8 mouse cellular contexts compared by ENCODE assay signal in genomic region chr19:56566041-56566440, GRCm38 (mm10). TPM values are rescaled to one million over a fixed set of nuclear protein-coding genes. Genes with fewer than 3 reads are reported as not detected.
DNase-seq lines count a peak whose midpoint lies in the region; ATAC-seq and TF ChIP-seq lines count a peak whose summit lies in the region.

No protein-coding gene starts in this region.

- H3K4me2 ChIP-seq in lung, postnatal 0 days (replicated peaks; ENCODE audit: low read depth, low read length) = 0 out of 2 replicates have a peak overlapping the region, but pooled peaks have one; percentile 14
- H3K4me2 ChIP-seq in forebrain, embryonic 11.5 days (ENCODE audit: low read depth, low read length, severe bottlenecking) = no peak overlapping the region

- H3K27me3 ChIP-seq in lung, postnatal 0 days (replicated peaks; ENCODE audit: insufficient read depth, low read length) = no peaks in the 10 kb centered on the region
- no peaks in the 10 kb centered on the region for H3K27me3 ChIP-seq in forebrain, embryonic 11.5 days (ENCODE audit: control insufficient read depth, insufficient read depth, low read length)

- peak; percentile 34; the same call in 1 of the 2 replicates for TF ChIP-seq EP300 in lung, postnatal 0 days (IDR thresholded peaks at IDR 0.05)

- intact Hi-C loops in gastrocnemius, adult 2 months (cut with DNase I) = loop anchor here (2.0 kb wide), 1 partner anchor 211 kb away; no protein-coding TSS in a partner anchor

- H3K36me3 ChIP-seq in lung, postnatal 0 days (ENCODE audit: insufficient read depth, low read length) = no peaks in the 10 kb centered on the region
- no peaks in the 10 kb centered on the region for H3K36me3 ChIP-seq in forebrain, embryonic 11.5 days (ENCODE audit: control insufficient read depth, insufficient read depth, low read length)

- no peak overlapping the region for H3K9ac ChIP-seq in lung, postnatal 0 days (replicated peaks; ENCODE audit: low read depth)
- no peak overlapping the region for H3K9ac ChIP-seq in forebrain, embryonic 11.5 days (ENCODE audit: low read length)

- peak; percentile 74 for TF ChIP-seq CTCF in gastrocnemius, adult 2 months (IDR thresholded peaks at IDR 0.05)
- TF ChIP-seq CTCF in lung, postnatal 0 days (IDR thresholded peaks at IDR 0.05) = peak; percentile 90

- WGBS in lung, postnatal 0 days = 65% methylated on average over 4 of the region's 4 CpGs
- 95% methylated on average over 4 of the region's 4 CpGs for WGBS in forebrain, embryonic 11.5 days

- DNase-seq in gastrocnemius, adult 2 months = peak; percentile 40
- DNase-seq in gastrocnemius, postnatal 25 days = no peak
- peak; percentile 64 for DNase-seq in 416B (ENCODE audit: low read depth)
- peak; percentile 63 for DNase-seq in adipocyte (ENCODE audit: low spot score)
- DNase-seq in lung, postnatal 0 days (ENCODE audit: low spot score) = peak; percentile 86
- peak; percentile 34 for DNase-seq in thymus, postnatal 25 days
- no peak for DNase-seq in forebrain, embryonic 11.5 days (ENCODE audit: low spot score)

- no peak overlapping the region for H3K4me3 ChIP-seq in gastrocnemius, adult 2 months
- H3K4me3 ChIP-seq in lung, postnatal 0 days (ENCODE audit: low read depth, low read length) = no peak overlapping the region
- H3K4me3 ChIP-seq in forebrain, embryonic 11.5 days (ENCODE audit: low read depth, low read length) = no peak overlapping the region

- no peak overlapping the region for H3K27ac ChIP-seq in gastrocnemius, adult 2 months
- no peak overlapping the region for H3K27ac ChIP-seq in lung, postnatal 0 days (ENCODE audit: low read length)
- H3K27ac ChIP-seq in forebrain, embryonic 11.5 days (ENCODE audit: low read depth, low read length) = no peak overlapping the region

- H3K4me1 ChIP-seq in lung, postnatal 0 days (ENCODE audit: insufficient read depth, low read depth, low read length) = no peaks in the 10 kb centered on the region
- H3K4me1 ChIP-seq in forebrain, embryonic 11.5 days (replicated peaks; ENCODE audit: control insufficient read depth, insufficient read depth, low read length) = no peaks in the 10 kb centered on the region

- peak; percentile 27 to 42; a peak in 2 of 4 replicates for ATAC-seq in hematopoietic stem cell, adult 5-6 weeks (replicated peaks in 1 of 2; ENCODE audit: insufficient read depth in 1 of 2, low FRiP score in 2 of 2, low TSS enrichment in 1 of 2, low read depth in 1 of 2, poor library complexity in 2 of 2, severe bottlenecking in 2 of 2)
- ATAC-seq in lung, postnatal 0 days = peak; percentile 79
- ATAC-seq in forebrain, embryonic 11.5 days (replicated peaks; ENCODE audit: low FRiP score) = no peak

- H3K9me3 ChIP-seq in lung, postnatal 0 days (ENCODE audit: low read length) = no peaks in the 10 kb centered on the region
- no peaks in the 10 kb centered on the region for H3K9me3 ChIP-seq in forebrain, embryonic 11.5 days (ENCODE audit: control insufficient read depth, low read length)

RNA-seq across cellular contexts. Expression of gene Nhlrc2, which starts 18.0 kb away (rescaled TPM):
- total RNA-seq in gastrocnemius, adult 2 months (2021) = 1 to 10 TPM; 7.2 to 10.0 TPM
- total RNA-seq in gastrocnemius, postnatal 25 days (2021) = 1 to 10 TPM; 8.5 to 9.2 TPM
- 14.1 and 22.3 TPM in 2 replicates for total RNA-seq in hematopoietic stem cell, adult 5-6 weeks (2017)
- 15.4 and 17.6 TPM in 2 replicates for polyA plus RNA-seq in lung, postnatal 0 days (2015; fragmentation: Nextera tagmentation; extraction: Ambion mirVana)
- polyA plus RNA-seq in forebrain, embryonic 11.5 days (2014; fragmentation: Nextera tagmentation; extraction: Ambion mirVana) = 16.9 and 19.0 TPM in 2 replicates

RNA-seq across cellular contexts. Expression of gene Dclre1a, which starts 18.0 kb away (rescaled TPM):
- 1 to 10 TPM; 3.3 to 4.7 TPM for total RNA-seq in gastrocnemius, adult 2 months (2021)
- 1 to 10 TPM; 2.8 to 3.2 TPM for total RNA-seq in gastrocnemius, postnatal 25 days (2021)
- total RNA-seq in hematopoietic stem cell, adult 5-6 weeks (2017) = 10.4 and 14.9 TPM in 2 replicates
- polyA plus RNA-seq in lung, postnatal 0 days (2015; fragmentation: Nextera tagmentation; extraction: Ambion mirVana) = 14.7 and 16.7 TPM in 2 replicates
- polyA plus RNA-seq in forebrain, embryonic 11.5 days (2014; fragmentation: Nextera tagmentation; extraction: Ambion mirVana) = 16.9 and 18.2 TPM in 2 replicates

Comparison
In these comparisons a context has a peak if more than half of its experiments do, and no peak if none do; other contexts are left out.
1. DNase-seq: peak in gastrocnemius, adult 2 months (single experiment), 416B (single experiment), adipocyte (single experiment), lung, postnatal 0 days (single experiment) and thymus, postnatal 25 days (single experiment); none in gastrocnemius, postnatal 25 days (single experiment) and forebrain, embryonic 11.5 days (single experiment).